Mouse (Mus musculus) embryonic facial prominence, embryonic 14.5 days (tissue): Measurements from ENCODE around the gene Pip5k1c. TPM values are rescaled to one million over a fixed set of nuclear protein-coding genes. Genes with fewer than 3 reads are reported as not detected.

Experiments
- ATAC-seq: fragments of 200-750 bp; cut with Nextera tagmentation; 2 replicates; pipeline ENCODE4 v1.8.0; 2017; ENCODE audit warnings: low read depth, moderate number of reproducible peaks, moderate TSS enrichment
- DNase-seq: peaks from one replicate; pipeline ENCODE4 v3.0.0-alpha.2; 2015; ENCODE audit warnings: low spot score
- H3K27ac ChIP-seq: fragments of 300-500 bp; sonication (generic); replicated peaks from 2 replicates; pipeline ENCODE4 v1.5.1; 2014; ENCODE audit warnings: low read depth, mild to moderate bottlenecking, low read length, moderate library complexity
- H3K27me3 ChIP-seq: fragments of 300-500 bp; sonication (generic); replicated peaks from 2 replicates; pipeline ENCODE4 v1.6.1; 2014; ENCODE audit warnings: low read length; ENCODE audit not compliant: control insufficient read depth, insufficient read depth
- H3K36me3 ChIP-seq: fragments of 300-500 bp; sonication (generic); 2 replicates; pipeline ENCODE4 v1.6.1; 2014; ENCODE audit warnings: low read length, mixed read lengths; ENCODE audit not compliant: control insufficient read depth, insufficient read depth
- H3K4me1 ChIP-seq: fragments of 300-500 bp; sonication (generic); 2 replicates; pipeline ENCODE4 v1.6.1; 2014; ENCODE audit warnings: antibody characterized with exemption, low read length; ENCODE audit not compliant: control insufficient read depth, insufficient read depth
- H3K4me2 ChIP-seq: fragments of 300-500 bp; sonication (generic); 2 replicates; pipeline ENCODE4 v1.6.1; 2014; ENCODE audit warnings: low read depth, mild to moderate bottlenecking, low read length, moderate library complexity, mixed read lengths
- H3K4me3 ChIP-seq: fragments of 300-500 bp; sonication (generic); 2 replicates; pipeline ENCODE4 v1.5.1; 2014; ENCODE audit warnings: low read depth, mild to moderate bottlenecking, low read length
- H3K9ac ChIP-seq: fragments of 300-500 bp; sonication (generic); 2 replicates; pipeline ENCODE4 v1.6.1; 2014; ENCODE audit warnings: low read depth, mild to moderate bottlenecking, low read length, moderate library complexity, mixed read lengths
- H3K9me3 ChIP-seq: fragments of 300-500 bp; sonication (generic); 2 replicates; pipeline ENCODE4 v1.6.1; 2016; ENCODE audit warnings: low read length; ENCODE audit not compliant: control insufficient read depth
- WGBS: fragments of 180-500 bp; shearing (Covaris S2); extraction: QIAGEN DNeasy Blood & Tissue Kit; methylation state at CpG from one replicate; pipeline ENCODE4 v1.1.7; 2014; 5-methylcytosine and 5-hydroxymethylcytosine counted together
- polyA plus RNA-seq: library from polyadenylated mRNA; unstranded; fragments of >200 nt; fragmentation: Nextera tagmentation; extraction: Ambion mirVana; gene quantifications from 2 replicates; pipeline ENCODE4 v1.2.1, GENCODE M21; 2014

Pip5k1c gene
- polyA plus RNA-seq, 1 experiment from 2014 or later: 48.4 TPM

DNA sequence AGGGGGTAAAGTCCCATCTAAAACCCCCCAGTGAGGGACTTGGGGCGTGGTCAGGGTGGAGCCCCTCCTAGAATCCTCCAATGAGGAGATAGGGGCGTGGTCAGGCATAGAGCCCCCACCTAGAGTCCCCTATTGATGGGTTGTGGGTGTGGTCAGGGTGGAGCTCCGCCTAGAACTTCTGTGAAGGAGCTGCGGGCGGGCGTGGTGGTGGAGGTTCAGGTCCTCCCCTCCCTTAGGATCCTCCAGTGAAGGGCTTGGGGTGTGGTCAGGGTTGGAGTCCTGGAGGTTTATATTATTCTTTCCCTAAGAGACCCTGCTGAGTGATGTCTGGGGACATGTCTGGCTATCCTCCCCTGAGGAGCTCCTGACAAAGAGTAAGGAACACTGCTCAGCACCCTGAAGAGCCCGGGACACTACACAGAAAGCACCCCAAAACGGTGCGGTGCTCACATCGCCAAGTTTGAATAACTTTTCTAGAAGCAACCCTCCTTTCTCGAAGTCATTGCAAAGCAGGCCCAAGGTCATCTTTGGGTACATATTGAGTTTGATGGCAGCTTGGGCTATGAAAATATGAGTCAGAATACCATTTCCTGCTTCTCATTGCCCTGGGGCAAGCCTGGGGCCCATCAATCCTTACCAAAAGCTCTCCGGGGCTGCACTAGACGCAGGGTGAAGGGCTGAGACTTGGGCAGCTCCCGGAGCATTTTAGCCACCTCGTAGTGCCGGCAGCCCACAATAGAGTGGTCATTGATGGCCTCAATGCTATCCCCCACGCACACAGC, 48.0 kb downstream of the Pip5k1c start:
- DNase-seq (no peak), ATAC-seq (no peak)
- H3K27me3 ChIP-seq: peaks cover 47% of the 10 kb centered on the region
- no peak overlapping the region for H3K27ac ChIP-seq
- no peak overlapping the region for H3K9ac ChIP-seq
- no peak overlapping the region for H3K4me3 ChIP-seq
- WGBS: 33% methylated on average over 17 of the region's 17 CpGs
- H3K4me2 ChIP-seq: no peak overlapping the region
- no peaks in the 10 kb centered on the region for H3K9me3 ChIP-seq
- H3K4me1 ChIP-seq: peaks cover 5% of the 10 kb centered on the region
- no peaks in the 10 kb centered on the region; the same call in 1 of the 2 replicates for H3K36me3 ChIP-seq

DNA sequence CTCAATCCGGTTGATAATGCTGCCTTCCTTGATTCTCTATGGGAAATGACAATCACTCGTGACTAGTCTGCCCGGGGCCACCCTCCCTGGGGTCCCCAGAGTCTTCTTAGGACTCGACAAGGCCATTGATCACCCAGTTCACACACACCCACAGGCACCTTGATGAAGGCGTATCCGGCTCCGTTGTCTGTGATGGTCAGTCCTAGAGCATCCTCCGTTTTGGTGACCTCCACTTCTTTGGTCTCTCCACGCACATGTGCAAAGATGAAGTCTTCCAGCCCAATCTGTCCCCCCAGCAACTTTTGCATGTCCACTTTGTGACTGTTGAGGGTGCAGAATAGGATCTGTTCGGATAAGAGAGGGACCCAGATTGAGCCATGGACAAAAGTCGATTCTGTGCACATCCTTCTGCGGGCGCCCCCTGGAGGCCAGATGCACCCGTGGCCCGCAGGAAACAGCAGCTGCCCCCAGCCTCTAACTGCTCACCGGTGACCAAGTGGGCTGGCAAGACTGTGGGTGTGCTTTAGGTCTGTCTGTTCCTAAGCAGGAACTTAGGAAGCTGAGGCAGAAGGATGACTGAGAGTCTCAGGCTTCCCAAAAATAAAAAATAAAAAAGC, 48.7 kb downstream of the Pip5k1c start:
- H3K9ac ChIP-seq: no peak overlapping the region
- no peaks in the 10 kb centered on the region for H3K9me3 ChIP-seq
- H3K4me1 ChIP-seq: no peaks in the 10 kb centered on the region
- H3K4me3 ChIP-seq: no peak overlapping the region
- H3K27me3 ChIP-seq: peaks cover 47% of the 10 kb centered on the region
- WGBS: 37% methylated on average over 16 of the region's 16 CpGs
- DNase-seq (no peak), ATAC-seq (no peak)
- H3K27ac ChIP-seq: no peak overlapping the region
- H3K4me2 ChIP-seq: no peak overlapping the region
- H3K36me3 ChIP-seq: peaks cover 4% of the 10 kb centered on the region

DNA sequence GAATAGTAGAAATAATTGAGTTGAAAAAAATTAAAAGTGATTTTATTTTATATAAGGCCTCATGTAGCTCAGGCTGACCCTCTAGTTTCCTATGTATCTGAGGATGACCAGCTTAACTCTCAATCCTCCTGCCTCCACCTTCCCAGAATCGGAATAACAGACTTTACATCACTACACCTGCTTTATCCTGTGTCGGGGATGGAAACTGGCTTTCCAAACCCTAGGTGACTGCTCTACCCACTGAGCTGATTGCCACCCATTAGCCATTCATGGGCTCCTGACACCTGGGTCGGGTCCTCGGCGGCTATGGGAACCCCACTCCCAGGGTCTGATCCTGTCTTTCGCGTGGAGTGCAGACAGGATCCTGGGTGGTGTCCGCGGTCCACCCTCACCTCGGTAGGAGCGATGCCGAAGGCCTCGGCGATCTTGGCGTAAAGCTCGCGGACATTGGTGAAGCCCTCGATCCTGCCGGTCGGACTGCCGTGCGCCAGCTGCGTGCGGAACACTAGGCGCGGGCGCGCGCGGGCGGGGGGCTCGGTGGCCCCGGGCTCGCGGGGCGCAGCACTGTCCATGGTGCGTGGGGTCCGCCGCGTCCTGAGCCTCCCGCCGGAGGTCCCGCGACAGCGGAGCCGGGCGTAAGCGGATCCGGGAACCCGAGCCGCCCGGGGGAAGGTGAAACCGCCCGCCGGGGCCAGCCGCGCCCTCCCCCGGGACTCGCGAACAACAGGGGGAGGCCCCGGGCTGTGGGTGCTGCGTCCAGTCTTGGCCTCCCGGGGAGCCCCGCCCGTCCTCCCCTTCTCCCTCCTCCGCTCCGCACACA, 50.1 kb downstream of the Pip5k1c start, which contains the start of gene Gipc3:
Gene Gipc3, minus strand, starts transcription at position 581 of the 820 bp plus-strand sequence.
- WGBS: 10% methylated on average over 20 of the region's 67 CpGs
- peak within 1 kb of the TSS; percentile 57 for H3K9ac ChIP-seq
- DNase-seq (no peak), ATAC-seq (no peak)
- H3K27me3 ChIP-seq: peaks cover 41% of the 10 kb centered on the region
- peak within 1 kb of the TSS; percentile 42 for H3K4me3 ChIP-seq
- peaks cover 12% of the 10 kb centered on the region for H3K36me3 ChIP-seq
- no peak within 1 kb of the TSS for H3K27ac ChIP-seq
- peak within 1 kb of the TSS; percentile 75 for H3K4me2 ChIP-seq
- peaks cover 8% of the 10 kb centered on the region; the same call in 1 of the 2 replicates for H3K4me1 ChIP-seq
- no peaks in the 10 kb centered on the region for H3K9me3 ChIP-seq

DNA sequence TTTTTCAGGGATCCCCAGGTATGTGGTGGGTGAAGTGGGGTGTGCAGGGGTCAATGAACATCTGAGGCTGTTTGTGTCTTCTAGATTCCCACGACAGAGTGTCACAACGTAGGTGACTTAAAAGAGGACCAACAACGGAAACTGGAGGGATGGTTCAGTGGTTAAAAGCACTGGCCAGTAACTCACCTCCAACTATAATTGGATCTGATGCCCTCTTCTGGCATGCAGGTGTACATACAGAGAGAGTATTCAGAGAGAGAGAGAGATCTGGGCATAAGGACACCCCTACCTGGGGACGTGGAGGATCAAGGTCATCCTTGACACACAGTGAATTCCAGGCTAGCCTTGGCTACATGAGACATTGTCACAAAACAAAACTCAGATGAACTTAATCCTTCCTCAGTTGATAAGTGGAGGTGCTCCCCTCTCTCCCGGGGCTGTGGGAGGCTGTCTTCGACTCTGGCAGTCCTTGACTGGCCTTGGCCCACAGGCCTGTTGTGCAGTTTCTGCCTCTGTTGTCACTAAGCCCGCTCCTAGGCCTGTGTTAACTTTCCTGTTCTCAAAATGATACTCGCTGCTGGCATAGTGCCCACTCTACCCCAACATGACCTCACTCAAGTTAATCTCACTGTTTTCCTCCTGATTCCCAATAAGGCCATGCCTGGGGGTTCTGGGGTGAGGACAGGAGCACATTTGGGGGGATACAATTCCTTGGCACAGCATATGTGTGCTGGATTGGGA, 51.8 kb downstream of the Pip5k1c start:
- Histone ChIP-seq H3K36me3 (peaks cover 13% of the 10 kb centered on the region), H3K27me3 (peaks cover 41% of the 10 kb centered on the region), H3K4me3 (no peak overlapping the region), H3K27ac (no peak overlapping the region), H3K4me2 (no peak overlapping the region), H3K9me3 (no peaks in the 10 kb centered on the region), H3K4me1 (peaks cover 17% of the 10 kb centered on the region), H3K9ac (no peak overlapping the region)
- ATAC-seq: no peak
- 48% methylated on average over 8 of the region's 8 CpGs for WGBS
- DNase-seq: no peak

DNA sequence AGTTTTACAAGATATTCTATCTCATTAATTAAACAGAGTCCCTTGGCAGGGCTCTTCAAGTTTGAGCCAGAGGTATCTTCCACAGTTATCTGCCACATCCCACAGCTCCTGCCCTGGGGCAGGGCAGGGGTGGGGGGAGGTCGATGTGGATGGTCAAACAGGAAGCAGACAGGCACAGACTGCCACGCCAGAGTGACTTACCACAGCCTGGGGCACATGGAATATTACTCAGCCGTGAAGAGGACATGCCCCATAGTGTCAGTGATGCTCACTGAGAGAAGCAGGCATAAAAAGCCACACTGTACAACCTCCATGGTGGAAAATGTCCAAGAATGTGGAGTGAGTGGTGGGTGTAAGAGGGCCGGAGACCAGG, 52.4 kb downstream of the Pip5k1c start:
- Histone ChIP-seq H3K9me3 (no peaks in the 10 kb centered on the region), H3K4me3 (no peak overlapping the region), H3K4me2 (no peak overlapping the region), H3K36me3 (peaks cover 13% of the 10 kb centered on the region), H3K9ac (no peak overlapping the region), H3K4me1 (peaks cover 19% of the 10 kb centered on the region), H3K27ac (no peak overlapping the region), H3K27me3 (peaks cover 41% of the 10 kb centered on the region)
- WGBS: 84% methylated on average over 4 of the region's 4 CpGs
- ATAC-seq: no peak
- DNase-seq: no peak

DNA sequence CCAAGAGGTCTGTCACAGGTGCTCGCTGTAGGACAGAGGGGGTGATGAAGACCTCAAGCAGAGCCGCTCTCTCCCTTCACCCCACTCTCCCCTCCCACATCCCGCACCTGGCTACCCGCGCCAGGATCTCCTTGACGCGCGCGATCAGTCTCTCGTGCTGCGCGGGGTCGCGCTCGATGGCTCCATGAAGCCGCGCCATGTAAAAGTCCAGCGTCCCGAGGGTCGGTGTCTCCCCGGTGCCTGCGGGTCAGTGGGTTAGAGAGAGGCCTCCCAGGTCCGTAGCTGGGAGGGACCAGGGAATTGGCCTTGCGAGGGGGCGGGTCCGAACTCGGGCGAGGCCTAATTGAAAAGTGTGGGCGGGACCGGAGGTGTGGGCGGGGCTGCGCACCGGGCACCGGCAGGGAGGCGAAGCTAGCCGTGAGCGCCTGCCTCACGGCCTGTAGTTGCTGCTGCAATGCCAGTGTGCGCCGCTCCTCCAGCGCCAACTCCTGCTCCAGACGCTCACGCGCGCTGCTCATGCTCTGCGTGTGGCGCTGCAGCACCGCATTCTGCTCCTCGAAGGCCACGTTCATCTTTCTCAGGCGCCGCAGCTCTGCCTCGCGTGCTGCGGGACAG, 53.8 kb downstream of the Pip5k1c start:
- Histone ChIP-seq H3K27ac (no peak overlapping the region; the same call in 1 of the 2 replicates), H3K4me2 (peak overlapping the region; percentile 49), H3K36me3 (peaks cover 13% of the 10 kb centered on the region), H3K9ac (peak overlapping the region; percentile 40), H3K4me1 (peaks cover 19% of the 10 kb centered on the region), H3K27me3 (peaks cover 37% of the 10 kb centered on the region), H3K9me3 (no peaks in the 10 kb centered on the region), H3K4me3 (peak overlapping the region; percentile 21)
- 15% methylated on average over 32 of the region's 55 CpGs for WGBS
- no peak for ATAC-seq
- peak; percentile 79 for DNase-seq

DNA sequence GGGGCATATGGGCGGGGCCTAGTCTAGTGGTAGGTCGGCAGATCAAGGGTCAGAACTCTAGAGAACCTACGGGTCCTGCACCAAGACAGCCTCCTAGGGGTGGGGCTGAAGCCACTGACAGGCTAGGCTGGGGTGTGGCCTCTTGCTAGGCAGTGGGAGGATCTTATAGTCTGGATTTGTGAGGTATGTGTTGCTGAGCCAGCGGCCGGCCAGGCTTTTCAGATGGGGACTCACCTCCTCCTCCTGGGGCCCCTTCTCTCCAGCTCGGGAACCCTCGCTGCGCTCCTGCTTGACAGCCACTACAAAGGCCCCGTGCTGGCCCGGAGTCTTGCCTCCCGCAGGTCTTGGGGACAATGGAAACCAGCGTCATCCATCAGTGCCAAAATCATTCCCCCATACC, 56.4 kb downstream of the Pip5k1c start:
- Histone ChIP-seq H3K9me3 (no peaks in the 10 kb centered on the region), H3K27me3 (peaks cover 12% of the 10 kb centered on the region; the same call in 1 of the 2 replicates), H3K4me1 (peaks cover 19% of the 10 kb centered on the region), H3K9ac (peak overlapping the region; percentile 85), H3K4me3 (peak overlapping the region; percentile 88), H3K4me2 (peak overlapping the region; percentile 93), H3K27ac (peak overlapping the region; percentile 72; the same call in 1 of the 2 replicates), H3K36me3 (peaks cover 13% of the 10 kb centered on the region)
- no peak for DNase-seq
- 10% methylated on average over 10 of the region's 12 CpGs for WGBS
- ATAC-seq: no peak
